Mouse (Mus musculus): ENCODE measurements at regions not wholly inside any gene's neighbourhood (a gene's known extent, or its start where the extent isn't known, plus 50 kb on each side); places are given as distances from the start of the nearest gene placed in this dataset.

GRCm38 (mm10) chr9:61680911-61681311, 233.4 kb downstream of the Rplp1 start:
- TF ChIP-seq CTCF (IDR thresholded peaks at IDR 0.05; ENCODE audit: low read depth, low read length) (no peak), GATA1 (IDR thresholded peaks at IDR 0.05; ENCODE audit: borderline replicate concordance, low read length) (no peak), POLR2AphosphoS5 (IDR thresholded peaks at IDR 0.05; ENCODE audit: insufficient replicate concordance, low read depth, low read length) (no peak), TAL1 (conservative IDR thresholded peaks at IDR 0.05; ENCODE audit: low read depth, low read length) (no peak), GATA2 (IDR thresholded peaks at IDR 0.05; ENCODE audit: borderline replicate concordance, low read depth, low read length) (no peak)
- H3K4me3 ChIP-seq (ENCODE audit: low read depth, low read length), result no peak overlapping the region
- peaks cover 7% of the 10 kb centered on the region; the same call in 1 of the 2 replicates for H3K27me3 ChIP-seq (ENCODE audit: insufficient read depth, low read length)
- no peak for DNase-seq (ENCODE audit: low spot score)
- H3K9me3 ChIP-seq (replicated peaks), result no peaks in the 10 kb centered on the region
- peak; percentile 34; the same call in 1 of the 2 replicates for ATAC-seq (ENCODE audit: extremely low read depth, insufficient number of reproducible peaks, low FRiP score, poor library complexity, severe bottlenecking)
- H3K4me1 ChIP-seq (ENCODE audit: insufficient read depth, low read depth, low read length), result no peaks in the 10 kb centered on the region
- no peaks in the 10 kb centered on the region for H3K36me3 ChIP-seq (replicated peaks)

- Histone ChIP-seq H3K9me3 (replicated peaks) (no peaks in the 10 kb centered on the region), H3K4me1 (ENCODE audit: insufficient read depth, low read depth, low read length) (no peaks in the 10 kb centered on the region), H3K4me3 (ENCODE audit: low read depth, low read length) (no peak overlapping the region), H3K27me3 (ENCODE audit: insufficient read depth, low read length) (peaks cover 7% of the 10 kb centered on the region; the same call in 1 of the 2 replicates), H3K36me3 (replicated peaks) (no peaks in the 10 kb centered on the region)
- TF ChIP-seq GATA2 (IDR thresholded peaks at IDR 0.05; ENCODE audit: borderline replicate concordance, low read depth, low read length) (no peak), POLR2AphosphoS5 (IDR thresholded peaks at IDR 0.05; ENCODE audit: insufficient replicate concordance, low read depth, low read length) (no peak), GATA1 (IDR thresholded peaks at IDR 0.05; ENCODE audit: borderline replicate concordance, low read length) (no peak), TAL1 (conservative IDR thresholded peaks at IDR 0.05; ENCODE audit: low read depth, low read length) (no peak), CTCF (IDR thresholded peaks at IDR 0.05; ENCODE audit: low read depth, low read length) (no peak)
- no peak for DNase-seq (ENCODE audit: low spot score)
- no peak for ATAC-seq (ENCODE audit: extremely low read depth, insufficient number of reproducible peaks, low FRiP score, poor library complexity, severe bottlenecking)
Measured at GRCm38 (mm10) chr9:61679686-61680085, 234.7 kb downstream of the Rplp1 start.

GRCm38 (mm10) chr9:61677603-61678002, 236.7 kb downstream of the Rplp1 start:
- H3K27me3 ChIP-seq (ENCODE audit: insufficient read depth, low read length), result peaks cover 7% of the 10 kb centered on the region; the same call in 1 of the 2 replicates
- no peaks in the 10 kb centered on the region for H3K4me1 ChIP-seq (ENCODE audit: insufficient read depth, low read depth, low read length)
- no peaks in the 10 kb centered on the region for H3K9me3 ChIP-seq (replicated peaks)
- ATAC-seq (ENCODE audit: extremely low read depth, insufficient number of reproducible peaks, low FRiP score, poor library complexity, severe bottlenecking) (no peak), DNase-seq (ENCODE audit: low spot score) (no peak)
- no peak overlapping the region for H3K4me3 ChIP-seq (ENCODE audit: low read depth, low read length)
- H3K36me3 ChIP-seq (replicated peaks), result no peaks in the 10 kb centered on the region
- TF ChIP-seq POLR2AphosphoS5 (IDR thresholded peaks at IDR 0.05; ENCODE audit: insufficient replicate concordance, low read depth, low read length) (no peak), TAL1 (conservative IDR thresholded peaks at IDR 0.05; ENCODE audit: low read depth, low read length) (no peak), GATA1 (IDR thresholded peaks at IDR 0.05; ENCODE audit: borderline replicate concordance, low read length) (no peak), CTCF (IDR thresholded peaks at IDR 0.05; ENCODE audit: low read depth, low read length) (no peak), GATA2 (IDR thresholded peaks at IDR 0.05; ENCODE audit: borderline replicate concordance, low read depth, low read length) (no peak)

- Histone ChIP-seq H3K27me3 (ENCODE audit: insufficient read depth, low read length) (peaks cover 7% of the 10 kb centered on the region; the same call in 1 of the 2 replicates), H3K9me3 (replicated peaks) (no peaks in the 10 kb centered on the region), H3K4me3 (ENCODE audit: low read depth, low read length) (no peak overlapping the region), H3K36me3 (replicated peaks) (no peaks in the 10 kb centered on the region), H3K4me1 (ENCODE audit: insufficient read depth, low read depth, low read length) (no peaks in the 10 kb centered on the region)
- TF ChIP-seq TAL1 (conservative IDR thresholded peaks at IDR 0.05; ENCODE audit: low read depth, low read length) (no peak), GATA1 (IDR thresholded peaks at IDR 0.05; ENCODE audit: borderline replicate concordance, low read length) (no peak), CTCF (IDR thresholded peaks at IDR 0.05; ENCODE audit: low read depth, low read length) (no peak)
- ATAC-seq (ENCODE audit: extremely low read depth, insufficient number of reproducible peaks, low FRiP score, poor library complexity, severe bottlenecking), result no peak
- DNase-seq (ENCODE audit: low spot score), result no peak
Measured at GRCm38 (mm10) chr9:61677037-61677436, 237.3 kb downstream of the Rplp1 start.

GRCm38 (mm10) chr9:61675366-61675765, 239.0 kb downstream of the Rplp1 start:
- ATAC-seq (ENCODE audit: extremely low read depth, insufficient number of reproducible peaks, low FRiP score, poor library complexity, severe bottlenecking) (no peak), DNase-seq (ENCODE audit: low spot score) (no peak)
- H3K4me1 ChIP-seq (ENCODE audit: insufficient read depth, low read depth, low read length), result no peaks in the 10 kb centered on the region
- peaks cover 11% of the 10 kb centered on the region; the same call in 1 of the 2 replicates for H3K27me3 ChIP-seq (ENCODE audit: insufficient read depth, low read length)
- no peak overlapping the region for H3K4me3 ChIP-seq (ENCODE audit: low read depth, low read length)
- TF ChIP-seq CTCF (IDR thresholded peaks at IDR 0.05; ENCODE audit: low read depth, low read length) (no peak), POLR2AphosphoS5 (IDR thresholded peaks at IDR 0.05; ENCODE audit: insufficient replicate concordance, low read depth, low read length) (no peak), GATA2 (IDR thresholded peaks at IDR 0.05; ENCODE audit: borderline replicate concordance, low read depth, low read length) (no peak), GATA1 (IDR thresholded peaks at IDR 0.05; ENCODE audit: borderline replicate concordance, low read length) (no peak), TAL1 (conservative IDR thresholded peaks at IDR 0.05; ENCODE audit: low read depth, low read length) (no peak)
- no peaks in the 10 kb centered on the region for H3K36me3 ChIP-seq (replicated peaks)
- H3K9me3 ChIP-seq (replicated peaks), result no peaks in the 10 kb centered on the region

- DNase-seq (ENCODE audit: low spot score), result no peak
- Histone ChIP-seq H3K36me3 (replicated peaks) (no peaks in the 10 kb centered on the region), H3K4me1 (ENCODE audit: insufficient read depth, low read depth, low read length) (no peaks in the 10 kb centered on the region), H3K4me3 (ENCODE audit: low read depth, low read length) (no peak overlapping the region), H3K27me3 (ENCODE audit: insufficient read depth, low read length) (peaks cover 11% of the 10 kb centered on the region; the same call in 1 of the 2 replicates), H3K9me3 (replicated peaks) (no peaks in the 10 kb centered on the region)
- ATAC-seq (ENCODE audit: extremely low read depth, insufficient number of reproducible peaks, low FRiP score, poor library complexity, severe bottlenecking), result no peak
- TF ChIP-seq CTCF (IDR thresholded peaks at IDR 0.05; ENCODE audit: low read depth, low read length) (no peak), GATA2 (IDR thresholded peaks at IDR 0.05; ENCODE audit: borderline replicate concordance, low read depth, low read length) (no peak), TAL1 (conservative IDR thresholded peaks at IDR 0.05; ENCODE audit: low read depth, low read length) (no peak), POLR2AphosphoS5 (IDR thresholded peaks at IDR 0.05; ENCODE audit: insufficient replicate concordance, low read depth, low read length) (no peak), GATA1 (IDR thresholded peaks at IDR 0.05; ENCODE audit: borderline replicate concordance, low read length) (no peak)
Measured at GRCm38 (mm10) chr9:61673575-61674203, 240.7 kb downstream of the Rplp1 start.

All from G1E (cell line).